Mouse (Mus musculus) gastrocnemius, postnatal 4 days (tissue): ENCODE data around the gene Gm21973. TPM values are rescaled to one million over a fixed set of nuclear protein-coding genes. Genes with fewer than 3 reads are reported as not detected.

Experiments used
- DNase-seq, 2 experiments: peaks; one replicate each; pipeline ENCODE4 v3.0.0; 2021 to 2022; ENCODE audit warnings: low spot score in 2 of 2, mixed read lengths in 2 of 2
- total RNA-seq, 2 experiments: library from RNA; stranded (reverse); gene quantifications; 2 replicates each; pipeline ENCODE4 v1.2.3; 2021

Gene Gm21973
- total RNA-seq, 2 experiments from 2014 or later, result not detected

DNA sequence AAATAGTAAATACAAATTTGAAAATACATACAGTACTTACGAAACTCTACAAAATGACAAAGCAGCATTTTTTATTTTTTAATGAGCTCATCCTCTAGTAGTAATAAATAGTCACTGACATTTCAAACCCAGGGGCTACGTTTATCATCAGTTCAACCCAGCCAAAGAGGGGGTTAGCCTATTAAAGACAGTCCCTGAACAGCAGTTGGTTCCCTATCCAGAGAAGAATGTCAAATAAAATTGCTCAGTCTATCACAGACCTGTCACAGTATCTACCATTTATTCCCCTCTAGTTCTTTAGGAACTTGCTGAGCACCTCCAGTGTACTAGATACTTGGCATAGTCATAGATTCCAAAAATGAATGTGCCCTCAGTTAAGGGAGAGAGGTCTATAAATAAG, 62.1 kb downstream of the Gm21973 start:
- DNase-seq, result no peak

DNA sequence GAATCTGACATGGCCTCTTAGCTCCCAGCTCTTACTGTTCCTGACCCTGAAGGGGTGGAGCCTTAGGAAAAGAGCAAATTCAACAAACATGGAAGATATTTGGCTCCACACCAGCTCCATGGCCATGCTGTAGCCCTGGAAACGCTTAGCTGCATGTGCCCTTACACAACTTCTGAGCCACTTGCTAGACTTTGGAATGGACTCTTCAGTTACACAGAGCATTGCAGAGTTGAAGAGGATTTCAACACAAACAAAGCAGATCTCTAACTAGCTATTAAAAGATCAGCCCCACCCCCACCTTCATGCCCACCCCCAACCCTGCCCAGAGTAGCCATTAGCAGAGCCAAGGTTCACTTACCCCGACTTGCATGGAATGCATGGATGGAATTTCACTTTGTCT, 74.6 kb downstream of the Gm21973 start:
- DNase-seq, result no peak

- no peak for DNase-seq
Observed at GRCm38 (mm10) chr15:10400415-10400814, 75.2 kb downstream of the Gm21973 start.

DNA sequence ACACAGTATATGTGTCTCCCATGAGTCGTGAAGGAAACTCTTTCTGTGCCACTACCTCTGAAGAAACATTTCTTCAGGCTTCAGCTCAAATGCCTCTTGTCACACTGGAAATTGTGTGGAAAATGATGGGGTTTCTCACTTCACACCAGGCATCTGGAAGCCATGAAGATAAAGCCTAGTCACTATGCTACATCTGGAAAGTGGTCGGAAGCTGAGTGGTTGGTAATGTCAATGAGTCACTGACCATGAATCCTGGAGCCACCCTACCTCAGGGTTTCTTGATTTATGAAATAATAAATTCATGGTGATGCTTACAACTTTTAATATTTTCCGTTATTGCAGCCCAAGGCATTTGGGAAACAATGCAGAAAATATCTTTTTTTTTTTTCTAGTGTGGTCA, 84.7 kb downstream of the Gm21973 start:
- DNase-seq, result no peak

DNA sequence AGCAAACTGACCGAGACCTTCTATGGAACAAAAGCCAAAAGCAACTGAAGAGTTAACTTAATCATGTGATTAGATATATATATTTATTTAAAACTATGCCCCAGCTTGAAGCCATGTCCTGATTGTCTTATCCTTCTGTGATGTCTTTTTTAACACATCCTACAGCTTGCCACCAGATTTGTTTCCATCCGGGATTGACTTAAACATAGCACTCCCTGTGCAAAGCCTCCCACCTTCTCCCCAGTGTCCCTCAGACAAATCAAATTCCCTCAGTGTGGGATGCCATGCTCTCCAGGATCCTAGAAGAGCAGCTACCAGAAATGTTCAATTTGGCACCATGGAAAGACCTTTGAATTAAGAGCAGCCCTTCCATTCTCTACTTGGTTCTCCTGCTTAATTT, 85.7 kb downstream of the Gm21973 start:
- DNase-seq, result no peak

GRCm38 (mm10) chr15:10413656-10414055, 88.5 kb downstream of the Gm21973 start:
- DNase-seq, result no peak

- DNase-seq, result no peak
Observed at GRCm38 (mm10) chr15:10421138-10421784, 96.1 kb downstream of the Gm21973 start.

DNA sequence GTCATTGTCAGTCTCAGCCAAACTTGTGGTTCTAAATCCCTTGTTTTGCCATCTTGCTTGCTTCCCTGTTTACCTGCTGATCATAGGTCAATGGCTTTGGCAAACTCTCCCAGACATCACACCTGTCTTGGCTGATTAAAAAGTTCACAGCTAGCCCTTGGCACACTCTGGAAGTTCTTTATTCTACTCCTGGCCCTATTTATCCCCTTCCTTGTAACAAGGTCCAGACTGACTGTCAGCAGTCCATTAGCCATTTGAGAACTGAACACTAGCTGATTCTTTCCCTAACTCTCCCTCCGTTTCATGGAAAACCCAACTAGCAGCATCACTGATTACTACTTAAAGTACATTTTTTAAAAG, 96.6 kb downstream of the Gm21973 start:
- DNase-seq, result no peak

Other genes starting within 250 kb of the Gm21973 start
- gene Prlr, start 148.1 kb upstream of the Gm21973 start, total RNA-seq, result 1 to 10 TPM; 4.4 to 8.3 TPM
- gene Agxt2, start 33.2 kb downstream of the Gm21973 start, total RNA-seq, result under 1 TPM in 1 of 2 experiments, not detected in 1; 0.16 TPM
- 10 to 100 TPM; 20.9 to 26.1 TPM for gene Dnajc21, start 145.1 kb downstream of the Gm21973 start, total RNA-seq
- 10 to 100 TPM; 30.3 to 31.0 TPM for gene Brix1, start 160.6 kb downstream of the Gm21973 start, total RNA-seq
- 10 to 100 TPM in 1 of 2 experiments, 1 to 10 TPM in 1; 8.9 to 10.2 TPM for gene Rad1, start 160.6 kb downstream of the Gm21973 start, total RNA-seq
- gene Ttc23l, start 233.3 kb downstream of the Gm21973 start, total RNA-seq, result not detected